Mouse (Mus musculus): ENCODE data around the gene Npb.

DNA sequence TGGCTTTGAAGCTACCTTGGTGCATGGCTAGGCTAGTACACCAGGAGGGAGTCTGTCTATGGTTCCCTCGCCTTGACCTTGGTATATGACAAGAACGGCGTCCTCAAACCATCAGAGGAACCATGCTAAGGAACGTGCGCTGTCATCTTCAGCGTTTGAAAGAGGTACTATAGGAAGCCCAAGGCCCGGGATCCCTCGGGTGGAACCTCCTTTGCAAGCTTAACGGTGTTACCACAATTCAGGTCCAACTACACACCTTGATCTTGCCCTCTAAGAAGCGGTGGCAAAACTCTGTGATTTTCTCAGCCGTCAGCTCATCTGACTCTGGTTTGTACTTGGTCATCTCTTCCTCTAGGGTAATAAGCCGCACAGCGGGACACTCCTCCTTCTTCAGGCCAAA is 45.3 kb upstream of the Npb start:
- no peak for TF ChIP-seq EP300 (optimal IDR thresholded peaks at IDR 0.05)
- TF ChIP-seq CTCF (IDR thresholded peaks at IDR 0.05; ENCODE audit: low read depth): no peak

Measured in stomach, postnatal 0 days (tissue).